Mouse (Mus musculus) G1E (cell line): Measurements from ENCODE around the gene Tmem266. TPM values are rescaled to one million over a fixed set of nuclear protein-coding genes. Genes with fewer than 3 reads are reported as not detected.

ENCODE experiments used
- ATAC-seq: 2 replicates; pipeline ENCODE4 v1.8.0; 2016; ENCODE audit warnings: mild to moderate bottlenecking; ENCODE audit not compliant: insufficient number of reproducible peaks, poor library complexity, low FRiP score, severe bottlenecking; ENCODE audit errors: extremely low read depth
- DNase-seq: peaks from one replicate; pipeline ENCODE4 v3.0.0; 2012; ENCODE audit warnings: low spot score
- H3K27me3 ChIP-seq: 2 replicates; pipeline ENCODE4 v1.6.1; 2012; ENCODE audit warnings: mild to moderate bottlenecking, low read length, inconsistent platforms; ENCODE audit not compliant: insufficient read depth
- H3K36me3 ChIP-seq: replicated peaks from 2 replicates; pipeline ENCODE3; 2012; ENCODE audit warnings: mild to moderate bottlenecking, inconsistent platforms
- H3K4me1 ChIP-seq: 2 replicates; pipeline ENCODE4 v1.6.1; 2012; ENCODE audit warnings: low read depth, low read length, inconsistent platforms, mixed read lengths; ENCODE audit not compliant: insufficient read depth
- H3K4me3 ChIP-seq: 2 replicates; pipeline ENCODE4 v1.5.1; 2012; ENCODE audit warnings: low read depth, mild to moderate bottlenecking, inconsistent platforms, low read length, moderate library complexity, mixed read lengths
- H3K9me3 ChIP-seq: replicated peaks from 2 replicates; pipeline ENCODE4 v1.6.1; 2012; ENCODE audit warnings: inconsistent platforms
- CTCF ChIP-seq: IDR thresholded peaks from 2 replicates; pipeline ENCODE4 v1.5.1; 2012; ENCODE audit warnings: low read depth, low read length, inconsistent platforms, mixed read lengths
- GATA1 ChIP-seq: IDR thresholded peaks from 2 replicates; pipeline ENCODE4 v1.6.1; 2012; ENCODE audit warnings: borderline replicate concordance, low read length, inconsistent platforms, mixed read lengths
- GATA2 ChIP-seq: IDR thresholded peaks from 2 replicates; pipeline ENCODE4 v1.6.1; 2012; ENCODE audit warnings: low read depth, low read length, inconsistent platforms, borderline replicate concordance
- POLR2AphosphoS5 ChIP-seq: IDR thresholded peaks from 2 replicates; pipeline ENCODE4 v1.6.1; 2012; ENCODE audit warnings: low read depth, low read length, inconsistent platforms; ENCODE audit not compliant: insufficient replicate concordance
- TAL1 ChIP-seq: conservative IDR thresholded peaks from 2 replicates; pipeline ENCODE4 v1.6.1; 2012; ENCODE audit warnings: low read depth, low read length, inconsistent platforms, mixed read lengths
- polyA plus RNA-seq: library from polyadenylated mRNA; stranded (reverse); fragments of >175 nt; gene quantifications from 2 replicates; pipeline ENCODE4 v1.2.3, GENCODE M21; 2012
- total RNA-seq, 2 experiments: library from RNA; stranded (forward) in 1 of 2; stranded (reverse) in 1 of 2; fragments of 200-1000 nt in 1 of 2; fragments of >200 nt in 1 of 2; fragmentation: Nextera tagmentation in 1 of 2; gene quantifications; 2 replicates each; pipeline ENCODE4 v1.2.3; 2014 to 2017

Gene Tmem266
- total and polyA plus RNA-seq, 3 experiments: 0.02 to 0.05 TPM; not detected in 1

- TF ChIP-seq CTCF: no peak
- no peak for TF ChIP-seq TAL1
- no peak for TF ChIP-seq GATA2
- no peak for TF ChIP-seq GATA1
- no peak for TF ChIP-seq POLR2AphosphoS5
- ATAC-seq (no peak), DNase-seq (no peak)
- H3K27me3 ChIP-seq: peaks cover 36% of the 10 kb centered on the region
- no peaks in the 10 kb centered on the region for H3K9me3 ChIP-seq
- peak overlapping the region; percentile 62; the same call in 1 of the 2 replicates for H3K4me3 ChIP-seq
- H3K36me3 ChIP-seq: no peaks in the 10 kb centered on the region
- peaks cover 7% of the 10 kb centered on the region; the same call in 1 of the 2 replicates for H3K4me1 ChIP-seq
Observed at GRCm38 (mm10) chr9:55327234-55327615, 512 bp downstream of the Tmem266 start.

GRCm38 (mm10) chr9:55328151-55328918 lies 1.6 kb downstream of the Tmem266 start:
- Histone ChIP-seq H3K4me3 (no peak overlapping the region), H3K4me1 (peaks cover 7% of the 10 kb centered on the region; the same call in 1 of the 2 replicates), H3K27me3 (peaks cover 38% of the 10 kb centered on the region), H3K9me3 (no peaks in the 10 kb centered on the region), H3K36me3 (no peaks in the 10 kb centered on the region)
- DNase-seq (no peak), ATAC-seq (no peak)
- TF ChIP-seq GATA2: no peak
- no peak for TF ChIP-seq GATA1

- H3K4me3 ChIP-seq: no peak overlapping the region
- peaks cover 7% of the 10 kb centered on the region; the same call in 1 of the 2 replicates for H3K4me1 ChIP-seq
- no peaks in the 10 kb centered on the region for H3K36me3 ChIP-seq
- TF ChIP-seq POLR2AphosphoS5: no peak
- no peak for ATAC-seq
- no peaks in the 10 kb centered on the region for H3K9me3 ChIP-seq
- peaks cover 38% of the 10 kb centered on the region for H3K27me3 ChIP-seq
- DNase-seq: no peak
Observed at GRCm38 (mm10) chr9:55329401-55329800, 2.7 kb downstream of the Tmem266 start.

- ATAC-seq: no peak
- TF ChIP-seq GATA1 (no peak), TAL1 (no peak), CTCF (no peak), POLR2AphosphoS5 (no peak), GATA2 (no peak)
- peaks cover 19% of the 10 kb centered on the region for H3K27me3 ChIP-seq
Observed at GRCm38 (mm10) chr9:55332476-55332875, 5.8 kb downstream of the Tmem266 start.

GRCm38 (mm10) chr9:55332949-55333348 lies 6.2 kb downstream of the Tmem266 start:
- no peaks in the 10 kb centered on the region for H3K9me3 ChIP-seq
- H3K36me3 ChIP-seq: no peaks in the 10 kb centered on the region
- no peaks in the 10 kb centered on the region for H3K4me1 ChIP-seq
- H3K27me3 ChIP-seq: peaks cover 19% of the 10 kb centered on the region
- ATAC-seq (no peak), DNase-seq (no peak)
- TF ChIP-seq GATA2 (no peak), POLR2AphosphoS5 (no peak), GATA1 (no peak), TAL1 (no peak), CTCF (no peak)
- H3K4me3 ChIP-seq: no peak overlapping the region

More at GRCm38 (mm10) chr9:55332476-55332875, 5.8 kb downstream of the Tmem266 start:
- DNase-seq: no peak
- no peaks in the 10 kb centered on the region for H3K9me3 ChIP-seq
- no peak overlapping the region for H3K4me3 ChIP-seq
- H3K4me1 ChIP-seq: no peaks in the 10 kb centered on the region
- no peaks in the 10 kb centered on the region for H3K36me3 ChIP-seq

GRCm38 (mm10) chr9:55344165-55344564 lies 17.5 kb downstream of the Tmem266 start:
- Histone ChIP-seq H3K4me1 (no peaks in the 10 kb centered on the region), H3K9me3 (no peaks in the 10 kb centered on the region), H3K4me3 (no peak overlapping the region), H3K36me3 (no peaks in the 10 kb centered on the region), H3K27me3 (peaks cover 15% of the 10 kb centered on the region)
- ATAC-seq: no peak
- TF ChIP-seq CTCF: no peak
- no peak for DNase-seq

GRCm38 (mm10) chr9:55345332-55345731 lies 18.6 kb downstream of the Tmem266 start:
- DNase-seq: no peak
- TF ChIP-seq CTCF (no peak), GATA2 (no peak), POLR2AphosphoS5 (no peak), TAL1 (no peak), GATA1 (no peak)
- H3K4me3 ChIP-seq: no peak overlapping the region
- no peaks in the 10 kb centered on the region for H3K4me1 ChIP-seq
- H3K27me3 ChIP-seq: peaks cover 20% of the 10 kb centered on the region
- no peaks in the 10 kb centered on the region for H3K36me3 ChIP-seq
- H3K9me3 ChIP-seq: no peaks in the 10 kb centered on the region
- no peak for ATAC-seq
